Mouse (Mus musculus) embryonic facial prominence, embryonic 11.5 days (tissue): ENCODE measurements around the gene Gm42688. TPM values are rescaled to one million over a fixed set of nuclear protein-coding genes. Genes with fewer than 3 reads are reported as not detected.

Source experiments
- ATAC-seq: fragments of 200-750 bp; cut with Nextera tagmentation; replicated peaks from 2 replicates; pipeline ENCODE4 v1.8.0; 2017; ENCODE audit warnings: low read depth; ENCODE audit not compliant: insufficient number of reproducible peaks, low FRiP score, low TSS enrichment
- DNase-seq: peaks from one replicate; pipeline ENCODE4 v3.0.0-alpha.2; 2015; ENCODE audit warnings: low spot score
- H3K27ac ChIP-seq: fragments of 300-500 bp; sonication (generic); replicated peaks from 2 replicates; pipeline ENCODE4 v1.5.1; 2014; ENCODE audit warnings: mild to moderate bottlenecking, low read depth, low read length, control low read depth
- H3K27me3 ChIP-seq: fragments of 300-500 bp; sonication (generic); 2 replicates; pipeline ENCODE4 v1.6.1; 2014; ENCODE audit warnings: mild to moderate bottlenecking, low read length, moderate library complexity, mixed read lengths; ENCODE audit not compliant: control insufficient read depth, insufficient read depth
- H3K36me3 ChIP-seq: fragments of 300-500 bp; sonication (generic); replicated peaks from 2 replicates; pipeline ENCODE4 v1.6.1; 2014; ENCODE audit warnings: low read depth, mild to moderate bottlenecking, low read length, moderate library complexity, mixed read lengths; ENCODE audit not compliant: control insufficient read depth, insufficient read depth
- H3K4me1 ChIP-seq: fragments of 300-500 bp; sonication (generic); 2 replicates; pipeline ENCODE4 v1.6.1; 2014; ENCODE audit warnings: low read length, mixed read lengths; ENCODE audit not compliant: control insufficient read depth, insufficient read depth
- H3K4me2 ChIP-seq: fragments of 300-500 bp; sonication (generic); 2 replicates; pipeline ENCODE4 v1.6.1; 2014; ENCODE audit warnings: low read depth, mild to moderate bottlenecking, control low read depth, low read length, moderate library complexity
- H3K4me3 ChIP-seq: fragments of 300-500 bp; sonication (generic); 2 replicates; pipeline ENCODE4 v1.5.1; 2014; ENCODE audit warnings: low read depth, low read length, control low read depth
- H3K9ac ChIP-seq: fragments of 300-500 bp; sonication (generic); replicated peaks from 2 replicates; pipeline ENCODE4 v1.6.1; 2014; ENCODE audit warnings: mild to moderate bottlenecking, control low read depth, low read length
- H3K9me3 ChIP-seq: fragments of 300-500 bp; sonication (generic); replicated peaks from 2 replicates; pipeline ENCODE4 v1.6.1; 2016; ENCODE audit warnings: mild to moderate bottlenecking, low read length, inconsistent platforms, mixed read lengths; ENCODE audit not compliant: control insufficient read depth
- WGBS: fragments of 180-500 bp; shearing (Covaris S2); extraction: QIAGEN DNeasy Blood & Tissue Kit; methylation state at CpG from one replicate; pipeline ENCODE4 v1.1.7; 2014; 5-methylcytosine and 5-hydroxymethylcytosine counted together
- polyA plus RNA-seq: library from polyadenylated mRNA; unstranded; fragments of >200 nt; fragmentation: Nextera tagmentation; extraction: Ambion mirVana; gene quantifications from 2 replicates; pipeline ENCODE4 v1.2.1, GENCODE M21; 2014

The Gm42688 gene
- polyA plus RNA-seq, 1 experiment from 2014 or later: 0.97 TPM

- Histone ChIP-seq H3K9me3 (no peaks in the 10 kb centered on the region), H3K36me3 (no peaks in the 10 kb centered on the region), H3K9ac (no peak overlapping the region), H3K27me3 (no peaks in the 10 kb centered on the region), H3K27ac (no peak overlapping the region), H3K4me3 (no peak overlapping the region), H3K4me1 (peaks cover 2% of the 10 kb centered on the region), H3K4me2 (no peak overlapping the region)
- no peak for ATAC-seq
- WGBS: 80% methylated on average over 3 of the region's 3 CpGs
- DNase-seq: no peak
Observed at GRCm38 (mm10) chr6:83134226-83134625, 32.8 kb downstream of the Gm42688 start.

GRCm38 (mm10) chr6:83134951-83135513, 33.6 kb downstream of the Gm42688 start, which contains the start of gene Rtkn:
Gene Rtkn, plus strand, starts transcription at chr6:83135463.
- Histone ChIP-seq H3K9ac (peak within 1 kb of the TSS; percentile 76), H3K9me3 (no peaks in the 10 kb centered on the region), H3K4me3 (peak within 1 kb of the TSS; percentile 50), H3K27me3 (no peaks in the 10 kb centered on the region), H3K27ac (peak within 1 kb of the TSS; percentile 99), H3K36me3 (no peaks in the 10 kb centered on the region), H3K4me1 (peaks cover 2% of the 10 kb centered on the region), H3K4me2 (peak within 1 kb of the TSS; percentile 88)
- ATAC-seq: no peak
- no peak for DNase-seq
- 59% methylated on average over 7 of the region's 7 CpGs for WGBS

- H3K27me3 ChIP-seq: no peaks in the 10 kb centered on the region
- no peaks in the 10 kb centered on the region for H3K9me3 ChIP-seq
- H3K4me2 ChIP-seq: peak overlapping the region; percentile 88
- DNase-seq: no peak
- peak overlapping the region; percentile 50 for H3K4me3 ChIP-seq
- WGBS: 3% methylated on average over 37 of the region's 37 CpGs
- H3K27ac ChIP-seq: peak overlapping the region; percentile 56; the same call in 1 of the 2 replicates
- ATAC-seq: no peak
- peaks cover 2% of the 10 kb centered on the region for H3K4me1 ChIP-seq
- H3K36me3 ChIP-seq: no peaks in the 10 kb centered on the region
- H3K9ac ChIP-seq: peak overlapping the region; percentile 76
Observed at GRCm38 (mm10) chr6:83135571-83136161, 34.2 kb downstream of the Gm42688 start.

- H3K9me3 ChIP-seq: no peaks in the 10 kb centered on the region
- H3K4me2 ChIP-seq: peak overlapping the region; percentile 88
- ATAC-seq (0 out of 2 replicates have a peak, but pooled peaks have one; percentile 0), DNase-seq (no peak)
- H3K27ac ChIP-seq: peak overlapping the region; percentile 99
- WGBS: 4% methylated on average over 5 of the region's 5 CpGs
- H3K9ac ChIP-seq: peak overlapping the region; percentile 76
- peak overlapping the region; percentile 50 for H3K4me3 ChIP-seq
- H3K27me3 ChIP-seq: no peaks in the 10 kb centered on the region
- no peaks in the 10 kb centered on the region for H3K36me3 ChIP-seq
- H3K4me1 ChIP-seq: peaks cover 2% of the 10 kb centered on the region
Observed at GRCm38 (mm10) chr6:83136291-83136880, 35.0 kb downstream of the Gm42688 start.

GRCm38 (mm10) chr6:83136881-83137575, 35.6 kb downstream of the Gm42688 start:
- H3K9me3 ChIP-seq: no peaks in the 10 kb centered on the region
- DNase-seq (peak; percentile 87), ATAC-seq (peak; percentile 79)
- under 1% methylated on average over 26 of the region's 26 CpGs for WGBS
- peaks cover 5% of the 10 kb centered on the region for H3K4me1 ChIP-seq
- H3K4me3 ChIP-seq: peak overlapping the region; percentile 50
- H3K4me2 ChIP-seq: peak overlapping the region; percentile 88
- H3K9ac ChIP-seq: peak overlapping the region; percentile 76
- no peaks in the 10 kb centered on the region for H3K27me3 ChIP-seq
- no peaks in the 10 kb centered on the region for H3K36me3 ChIP-seq
- peak overlapping the region; percentile 99 for H3K27ac ChIP-seq

- Histone ChIP-seq H3K4me3 (peak overlapping the region; percentile 50), H3K36me3 (no peaks in the 10 kb centered on the region), H3K4me1 (peaks cover 9% of the 10 kb centered on the region), H3K27me3 (no peaks in the 10 kb centered on the region), H3K27ac (peak overlapping the region; percentile 99), H3K4me2 (peak overlapping the region; percentile 88), H3K9me3 (no peaks in the 10 kb centered on the region), H3K9ac (peak overlapping the region; percentile 76)
- under 1% methylated on average over 12 of the region's 12 CpGs for WGBS
- ATAC-seq: peak; percentile 61
- peak; percentile 94 for DNase-seq
Observed at GRCm38 (mm10) chr6:83137576-83137950, 36.1 kb downstream of the Gm42688 start.

GRCm38 (mm10) chr6:83138056-83138455, 36.6 kb downstream of the Gm42688 start:
- Histone ChIP-seq H3K27ac (peak overlapping the region; percentile 99), H3K9me3 (no peaks in the 10 kb centered on the region), H3K4me1 (peaks cover 9% of the 10 kb centered on the region), H3K36me3 (no peaks in the 10 kb centered on the region), H3K4me3 (peak overlapping the region; percentile 50), H3K4me2 (peak overlapping the region; percentile 88), H3K9ac (peak overlapping the region; percentile 76), H3K27me3 (no peaks in the 10 kb centered on the region)
- ATAC-seq (peak; percentile 21), DNase-seq (peak; percentile 73)
- WGBS: under 1% methylated on average over 11 of the region's 11 CpGs
